Mouse (Mus musculus) midbrain, embryonic 16.5 days (tissue): ENCODE measurements around the gene Tmigd3. TPM values are rescaled to one million over a fixed set of nuclear protein-coding genes. Genes with fewer than 3 reads are reported as not detected.

Experiments used
- ATAC-seq: fragments of 200-750 bp; cut with Nextera tagmentation; 2 replicates; pipeline ENCODE4 v1.8.0; 2017; ENCODE audit warnings: moderate TSS enrichment
- H3K27ac ChIP-seq: fragments of 300-500 bp; sonication (generic); 2 replicates; pipeline ENCODE4 v1.5.1; 2014; ENCODE audit warnings: mild to moderate bottlenecking, low read length, mixed read lengths
- H3K27me3 ChIP-seq: fragments of 300-500 bp; sonication (generic); 2 replicates; pipeline ENCODE4 v1.6.1; 2014; ENCODE audit warnings: low read depth, low read length, mixed read lengths; ENCODE audit not compliant: control insufficient read depth, insufficient read depth
- H3K36me3 ChIP-seq: fragments of 300-500 bp; sonication (generic); 2 replicates; pipeline ENCODE4 v1.6.1; 2014; ENCODE audit warnings: mild to moderate bottlenecking, low read length, moderate library complexity, mixed read lengths; ENCODE audit not compliant: control insufficient read depth, insufficient read depth
- H3K4me1 ChIP-seq: fragments of 300-500 bp; sonication (generic); 2 replicates; pipeline ENCODE4 v1.6.1; 2014; ENCODE audit warnings: mild to moderate bottlenecking, low read length, mixed read lengths; ENCODE audit not compliant: control insufficient read depth, insufficient read depth
- H3K4me2 ChIP-seq: fragments of 300-500 bp; sonication (generic); 2 replicates; pipeline ENCODE4 v1.6.1; 2014; ENCODE audit warnings: mild to moderate bottlenecking, low read length, mixed read lengths
- H3K4me3 ChIP-seq: fragments of 300-500 bp; sonication (generic); 2 replicates; pipeline ENCODE4 v1.5.1; 2014; ENCODE audit warnings: low read depth, mild to moderate bottlenecking, low read length, moderate library complexity, mixed read lengths
- H3K9ac ChIP-seq: fragments of 300-500 bp; sonication (generic); 2 replicates; pipeline ENCODE4 v1.6.1; 2014; ENCODE audit warnings: low read depth, low read length, mixed read lengths
- H3K9me3 ChIP-seq: fragments of 300-500 bp; sonication (generic); replicated peaks from 2 replicates; pipeline ENCODE4 v1.6.1; 2014; ENCODE audit warnings: mild to moderate bottlenecking, low read length, mixed read lengths; ENCODE audit not compliant: control insufficient read depth, poor library complexity, severe bottlenecking
- WGBS: fragments of 180-500 bp; shearing (Covaris S2); extraction: QIAGEN DNeasy Blood & Tissue Kit; methylation state at CpG from one replicate; pipeline ENCODE4 v1.1.7; 2014; 5-methylcytosine and 5-hydroxymethylcytosine counted together
- polyA plus RNA-seq: library from polyadenylated mRNA; unstranded; fragments of >200 nt; fragmentation: Nextera tagmentation; extraction: Ambion mirVana; gene quantifications from 2 replicates; pipeline ENCODE4 v1.2.1, GENCODE M21; 2015

Tmigd3 gene
- polyA plus RNA-seq, 1 experiment from 2014 or later, result not detected

- Histone ChIP-seq H3K9ac (peak overlapping the region; percentile 81), H3K4me3 (peak overlapping the region; percentile 59), H3K27me3 (no peaks in the 10 kb centered on the region), H3K36me3 (peaks cover 11% of the 10 kb centered on the region), H3K27ac (peak overlapping the region; percentile 72), H3K4me2 (peak overlapping the region; percentile 87), H3K4me1 (peaks cover 31% of the 10 kb centered on the region), H3K9me3 (no peaks in the 10 kb centered on the region)
- ATAC-seq, result peak; percentile 87
- 0% methylated on average over 26 of the region's 26 CpGs for WGBS
Observed at GRCm38 (mm10) chr3:105959585-105959984, 88.9 kb downstream of the Tmigd3 start.

GRCm38 (mm10) chr3:105959999-105960398 is 89.3 kb downstream of the Tmigd3 start, which contains the start of gene Atp5f1:
Atp5f1 (minus strand) TSS chr3:105960099.
- WGBS, result 10% methylated on average over 6 of the region's 6 CpGs
- Histone ChIP-seq H3K27me3 (no peaks in the 10 kb centered on the region), H3K36me3 (peaks cover 14% of the 10 kb centered on the region)

GRCm38 (mm10) chr3:105960700-105961099 is 90.0 kb downstream of the Tmigd3 start:
- no peaks in the 10 kb centered on the region for H3K9me3 ChIP-seq
- no peak overlapping the region for H3K4me3 ChIP-seq
- H3K27ac ChIP-seq, result no peak overlapping the region
- H3K4me2 ChIP-seq, result peak overlapping the region; percentile 87
- WGBS, result 95% methylated on average over 2 of the region's 2 CpGs
- peaks cover 31% of the 10 kb centered on the region for H3K4me1 ChIP-seq
- no peak overlapping the region for H3K9ac ChIP-seq
- no peaks in the 10 kb centered on the region for H3K27me3 ChIP-seq
- peaks cover 18% of the 10 kb centered on the region for H3K36me3 ChIP-seq
- no peak for ATAC-seq

More at GRCm38 (mm10) chr3:105959999-105960398, 89.3 kb downstream of the Tmigd3 start, which contains the start of gene Atp5f1:
- no peaks in the 10 kb centered on the region for H3K9me3 ChIP-seq
- H3K9ac ChIP-seq, result peak within 1 kb of the TSS; percentile 96
- H3K4me3 ChIP-seq, result peak within 1 kb of the TSS; percentile 59
- H3K4me1 ChIP-seq, result peaks cover 31% of the 10 kb centered on the region
- peak within 1 kb of the TSS; percentile 87 for H3K4me2 ChIP-seq
- peak within 1 kb of the TSS; percentile 92 for H3K27ac ChIP-seq
- ATAC-seq, result peak; percentile 14; the same call in 1 of the 2 replicates

- WGBS, result 82% methylated on average over 5 of the region's 5 CpGs
- ATAC-seq, result peak; percentile 47; the same call in 1 of the 2 replicates
- H3K9ac ChIP-seq, result no peak overlapping the region
- H3K4me2 ChIP-seq, result no peak overlapping the region
- no peak overlapping the region for H3K4me3 ChIP-seq
- no peaks in the 10 kb centered on the region for H3K9me3 ChIP-seq
- peaks cover 13% of the 10 kb centered on the region for H3K36me3 ChIP-seq
- H3K27me3 ChIP-seq, result no peaks in the 10 kb centered on the region
- H3K27ac ChIP-seq, result no peak overlapping the region
- H3K4me1 ChIP-seq, result no peaks in the 10 kb centered on the region
Observed at GRCm38 (mm10) chr3:105971831-105972446, 101.2 kb downstream of the Tmigd3 start.

GRCm38 (mm10) chr3:105973411-105973810 is 102.7 kb downstream of the Tmigd3 start, which contains the start of gene Ovgp1:
Ovgp1 (plus strand) TSS chr3:105973711.
- Histone ChIP-seq H3K9ac (no peak within 1 kb of the TSS), H3K4me3 (no peak within 1 kb of the TSS), H3K4me2 (no peak within 1 kb of the TSS), H3K4me1 (no peaks in the 10 kb centered on the region), H3K36me3 (peaks cover 6% of the 10 kb centered on the region), H3K27ac (no peak within 1 kb of the TSS), H3K27me3 (no peaks in the 10 kb centered on the region), H3K9me3 (no peaks in the 10 kb centered on the region)
- WGBS, result 78% methylated on average over 3 of the region's 3 CpGs
- no peak for ATAC-seq

Other genes starting within 250 kb of the Tmigd3 start
- gene Ddx20, start 183.3 kb upstream of the Tmigd3 start, polyA plus RNA-seq, result 24.6 and 27.1 TPM in 2 replicates
- gene Inka2, start 166.3 kb upstream of the Tmigd3 start, polyA plus RNA-seq, result 5.5 and 7.0 TPM in 2 replicates
- gene Rap1a, start 69.6 kb upstream of the Tmigd3 start, polyA plus RNA-seq, result 74.1 and 74.3 TPM in 2 replicates
- gene Adora3, start within 50 bp of the Tmigd3 start, polyA plus RNA-seq, result 0.09 and 0.14 TPM in 2 replicates
- 0.12 and 0.30 TPM in 2 replicates for gene I830077J02Rik, start 61.8 kb downstream of the Tmigd3 start, polyA plus RNA-seq
- 89.7 and 90.9 TPM in 2 replicates for gene Wdr77, start 88.5 kb downstream of the Tmigd3 start, polyA plus RNA-seq
- gene Atp5f1, start 89.2 kb downstream of the Tmigd3 start, polyA plus RNA-seq, result 543 and 547 TPM in 2 replicates
- gene Ovgp1, start 102.8 kb downstream of the Tmigd3 start, polyA plus RNA-seq, result 3.8 and 5.8 TPM in 2 replicates
- 6.4 and 7.3 TPM in 2 replicates for gene Pifo, start 143.7 kb downstream of the Tmigd3 start, polyA plus RNA-seq
- not detected in 2 replicates for gene Chil5, start 161.9 kb downstream of the Tmigd3 start, polyA plus RNA-seq
- 1.1 and 1.5 TPM in 2 replicates for gene Chia1, start 242.3 kb downstream of the Tmigd3 start, polyA plus RNA-seq